Mouse (Mus musculus) hindbrain, postnatal 0 days (tissue): ENCODE results near the gene Hook2. TPM values are rescaled to one million over a fixed set of nuclear protein-coding genes. Genes with fewer than 3 reads are reported as not detected.
A peak's percentile ranks its signal among the peaks of the same experiment; 100 is the strongest.

Experiments used
- ATAC-seq: fragments of 200-750 bp; cut with Nextera tagmentation; 2 replicates; pipeline ENCODE4 v1.8.0; 2017; ENCODE audit warnings: mild to moderate bottlenecking, moderate TSS enrichment, moderate library complexity
- DNase-seq: peaks from one replicate; pipeline ENCODE4 v3.0.0-alpha.2; 2015; ENCODE audit warnings: low spot score
- H3K27ac ChIP-seq: fragments of 300-500 bp; sonication (generic); 2 replicates; pipeline ENCODE4 v1.5.1; 2014; ENCODE audit warnings: mild to moderate bottlenecking
- H3K27me3 ChIP-seq: fragments of 300-500 bp; sonication (generic); 2 replicates; pipeline ENCODE4 v1.6.1; 2014; ENCODE audit warnings: low read length, mixed read lengths; ENCODE audit not compliant: insufficient read depth
- H3K36me3 ChIP-seq: fragments of 300-500 bp; sonication (generic); 2 replicates; pipeline ENCODE4 v1.6.1; 2014; ENCODE audit warnings: low read length, mixed read lengths; ENCODE audit not compliant: insufficient read depth
- H3K4me1 ChIP-seq: fragments of 300-500 bp; sonication (generic); 2 replicates; pipeline ENCODE4 v1.6.1; 2014; ENCODE audit warnings: antibody characterized with exemption, low read length, mixed read lengths; ENCODE audit not compliant: insufficient read depth
- H3K4me2 ChIP-seq: fragments of 300-500 bp; sonication (generic); 2 replicates; pipeline ENCODE4 v1.6.1; 2014; ENCODE audit warnings: low read depth, mild to moderate bottlenecking, low read length, moderate library complexity, mixed read lengths
- H3K4me3 ChIP-seq: fragments of 300-500 bp; sonication (generic); 2 replicates; pipeline ENCODE4 v1.5.1; 2014; ENCODE audit warnings: low read length
- H3K9ac ChIP-seq: fragments of 300-500 bp; sonication (generic); replicated peaks from 2 replicates; pipeline ENCODE4 v1.6.1; 2014; ENCODE audit warnings: mild to moderate bottlenecking, low read length, moderate library complexity, mixed read lengths
- H3K9me3 ChIP-seq: fragments of 300-500 bp; sonication (generic); 2 replicates; pipeline ENCODE4 v1.6.1; 2016; ENCODE audit warnings: low read length, mixed read lengths
- CTCF ChIP-seq: IDR thresholded peaks from 2 replicates; pipeline ENCODE4 v1.5.1; 2016; ENCODE audit warnings: antibody characterized with exemption, control low read depth, low read depth
- WGBS: fragments of 180-500 bp; shearing (Covaris S2); extraction: QIAGEN DNeasy Blood & Tissue Kit; methylation state at CpG from one replicate; pipeline ENCODE4 v1.1.7; 2014; 5-methylcytosine and 5-hydroxymethylcytosine counted together
- polyA plus RNA-seq: library from polyadenylated mRNA; unstranded; fragments of >200 nt; fragmentation: Nextera tagmentation; extraction: Ambion mirVana; gene quantifications from 2 replicates; pipeline ENCODE4 v1.2.1, GENCODE M21; 2015
- total RNA-seq: library from RNA; depleted of rRNA; stranded (reverse); fragments of >200 nt; gene quantifications from 2 replicates; pipeline ENCODE4 v1.2.3, GENCODE M21; 2014

The Hook2 gene
- total and polyA plus RNA-seq, 2 experiments from 2014 or later = 18.9 to 29.7 TPM

DNA sequence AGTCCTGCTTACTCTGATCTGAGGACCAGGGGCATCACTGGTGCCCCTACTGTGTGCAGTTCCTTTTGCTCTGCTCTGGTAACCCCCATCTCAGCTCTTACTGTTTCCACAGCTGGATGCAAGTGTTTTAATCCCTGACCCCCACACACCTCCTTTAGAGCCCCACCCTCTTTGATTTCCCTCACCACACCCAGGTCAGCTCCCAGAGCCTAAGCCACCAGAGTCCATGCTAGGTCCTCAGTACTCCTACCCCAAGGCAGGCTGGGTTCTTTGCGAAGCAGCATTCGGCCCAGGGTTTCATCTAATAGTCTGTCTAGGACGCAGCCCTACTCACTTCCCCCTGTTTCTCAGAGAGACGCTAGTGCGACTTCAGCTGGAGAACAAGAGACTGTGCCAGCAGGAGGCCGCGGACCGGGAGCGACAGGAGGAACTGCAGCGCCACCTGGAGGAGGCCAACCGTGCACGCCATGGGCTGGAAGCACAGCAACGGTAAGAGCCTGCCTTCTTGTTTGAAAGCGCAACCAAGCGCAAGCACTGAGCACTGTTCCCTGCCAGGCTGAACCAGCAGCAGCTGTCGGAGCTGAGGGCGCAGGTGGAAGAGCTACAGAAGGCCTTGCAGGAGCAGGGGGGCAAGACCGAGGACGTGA lies 7.4 kb downstream of the Hook2 start:
- H3K27me3 ChIP-seq = no peaks in the 10 kb centered on the region
- peaks cover 3% of the 10 kb centered on the region; the same call in 1 of the 2 replicates for H3K36me3 ChIP-seq
- H3K9me3 ChIP-seq = no peaks in the 10 kb centered on the region
- H3K4me2 ChIP-seq = peak overlapping the region; percentile 37
- peak overlapping the region; percentile 38; the same call in 1 of the 2 replicates for H3K9ac ChIP-seq
- DNase-seq = peak; percentile 93
- H3K4me1 ChIP-seq = peaks cover 6% of the 10 kb centered on the region; the same call in 1 of the 2 replicates
- TF ChIP-seq CTCF = peak; percentile 95
- no peak overlapping the region for H3K4me3 ChIP-seq
- peak; percentile 86 for ATAC-seq
- H3K27ac ChIP-seq = 0 out of 2 replicates have a peak overlapping the region, but pooled peaks have one; percentile 11
- 4% methylated on average over 19 of the region's 19 CpGs for WGBS

DNA sequence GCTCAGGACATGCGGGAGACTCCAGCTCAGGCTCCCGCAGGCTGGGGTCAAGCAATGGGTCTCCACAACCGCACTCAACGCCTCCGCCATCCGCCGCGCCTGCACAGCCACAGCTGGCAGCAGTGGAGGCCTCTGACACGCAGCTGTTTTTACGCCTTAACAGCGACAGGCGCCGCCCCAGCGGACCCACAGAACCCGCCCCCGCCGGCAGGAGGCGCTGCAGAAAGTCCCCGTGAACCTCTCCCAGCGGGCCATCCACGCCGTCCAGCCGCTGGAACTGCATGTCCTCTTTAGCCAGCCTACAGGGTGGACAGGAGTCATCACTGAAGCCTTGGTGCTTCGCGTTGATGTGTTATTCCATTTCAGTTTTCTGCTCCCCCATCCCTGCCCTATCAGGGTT lies 17.3 kb downstream of the Hook2 start:
- ATAC-seq = no peak
- H3K9ac ChIP-seq = no peak overlapping the region

DNA sequence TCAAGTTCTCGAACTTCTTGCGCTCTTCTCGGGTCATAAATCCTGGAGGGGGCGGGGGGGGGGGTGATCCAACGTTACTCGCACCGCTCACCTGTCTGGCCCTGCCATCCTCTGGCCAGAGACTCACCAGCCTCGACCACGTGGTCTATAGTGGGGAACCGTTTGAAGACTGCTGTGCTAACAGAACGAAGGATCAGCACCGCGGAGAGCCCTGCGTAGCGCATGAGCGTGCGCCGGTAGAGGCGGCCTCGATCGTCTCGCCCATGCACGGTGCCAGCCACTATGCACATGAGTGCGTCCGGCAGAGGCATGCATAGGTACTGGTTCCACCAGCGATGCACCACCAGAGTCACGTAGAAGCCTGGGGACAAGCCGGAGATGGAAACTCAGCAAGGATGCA lies 20.8 kb downstream of the Hook2 start:
- Histone ChIP-seq H3K36me3 (no peaks in the 10 kb centered on the region), H3K27me3 (peaks cover 21% of the 10 kb centered on the region), H3K27ac (no peak overlapping the region), H3K4me1 (no peaks in the 10 kb centered on the region), H3K9ac (no peak overlapping the region), H3K4me3 (no peak overlapping the region), H3K4me2 (no peak overlapping the region), H3K9me3 (no peaks in the 10 kb centered on the region)
- DNase-seq (no peak), ATAC-seq (no peak)
- 16% methylated on average over 28 of the region's 28 CpGs for WGBS
- no peak for TF ChIP-seq CTCF

More for the DNA sequence above, 17.3 kb downstream of the Hook2 start:
- peak; percentile 48 for TF ChIP-seq CTCF
- H3K4me3 ChIP-seq = no peak overlapping the region
- peaks cover 16% of the 10 kb centered on the region for H3K27me3 ChIP-seq
- H3K27ac ChIP-seq = no peak overlapping the region
- peaks cover 3% of the 10 kb centered on the region; the same call in 1 of the 2 replicates for H3K36me3 ChIP-seq
- H3K9me3 ChIP-seq = no peaks in the 10 kb centered on the region
- no peaks in the 10 kb centered on the region for H3K4me1 ChIP-seq
- WGBS = 25% methylated on average over 25 of the region's 25 CpGs
- no peak overlapping the region for H3K4me2 ChIP-seq
- no peak for DNase-seq

DNA sequence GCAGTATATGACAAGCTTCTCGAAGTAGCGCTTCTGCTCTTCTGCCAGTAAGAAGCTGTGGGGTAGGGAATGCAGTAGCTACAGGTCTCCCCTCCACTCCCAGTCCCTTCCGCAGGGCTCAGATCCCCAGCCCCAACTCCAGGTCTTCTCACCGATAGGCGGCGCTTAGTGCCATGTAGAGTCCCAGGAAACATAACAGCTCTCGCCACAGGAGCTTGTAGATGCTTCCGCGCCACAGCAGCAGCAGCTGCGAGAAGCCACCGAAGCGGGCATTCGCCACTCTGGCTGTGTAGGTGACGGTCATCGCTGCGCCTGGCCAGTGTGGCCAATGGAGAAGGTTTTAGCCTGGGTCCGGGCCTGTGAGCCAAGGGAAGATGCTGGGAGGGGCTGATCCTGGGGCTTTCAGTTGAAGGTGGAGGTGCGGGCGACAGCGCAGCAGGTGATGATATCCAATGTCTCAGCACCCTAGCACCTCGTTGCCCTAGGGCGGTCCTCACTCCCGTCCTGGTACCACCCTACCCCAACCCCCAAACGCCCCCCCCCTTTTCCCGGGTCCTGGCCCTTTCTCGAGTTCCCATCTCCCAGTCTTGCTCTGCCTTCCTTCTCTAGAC lies 22.9 kb downstream of the Hook2 start:
- H3K9me3 ChIP-seq = no peaks in the 10 kb centered on the region
- 10% methylated on average over 26 of the region's 26 CpGs for WGBS
- TF ChIP-seq CTCF = peak; percentile 81

GRCm38 (mm10) chr8:85014431-85014830 lies 24.0 kb downstream of the Hook2 start, which contains the start of gene Best2:
TSS of gene Best2 (minus strand) at chr8:85014531.
- TF ChIP-seq CTCF = no peak
- 60% methylated on average over 2 of the region's 2 CpGs for WGBS
- ATAC-seq = no peak
- Histone ChIP-seq H3K9ac (no peak within 1 kb of the TSS), H3K4me1 (no peaks in the 10 kb centered on the region), H3K27ac (no peak within 1 kb of the TSS), H3K36me3 (peaks cover 20% of the 10 kb centered on the region), H3K27me3 (peaks cover 16% of the 10 kb centered on the region; the same call in 1 of the 2 replicates), H3K4me2 (peak within 1 kb of the TSS; percentile 56), H3K4me3 (peak within 1 kb of the TSS; percentile 28), H3K9me3 (no peaks in the 10 kb centered on the region)
- DNase-seq = no peak

More for the DNA sequence above, 22.9 kb downstream of the Hook2 start:
- peak overlapping the region; percentile 28 for H3K4me3 ChIP-seq
- DNase-seq (peak; percentile 89), ATAC-seq (peak; percentile 79)
- peaks cover 9% of the 10 kb centered on the region for H3K36me3 ChIP-seq
- H3K27ac ChIP-seq = no peak overlapping the region
- H3K9ac ChIP-seq = no peak overlapping the region
- H3K4me1 ChIP-seq = no peaks in the 10 kb centered on the region
- H3K27me3 ChIP-seq = peaks cover 16% of the 10 kb centered on the region; the same call in 1 of the 2 replicates
- peak overlapping the region; percentile 56 for H3K4me2 ChIP-seq

GRCm38 (mm10) chr8:85016724-85017123 lies 26.3 kb downstream of the Hook2 start:
- Histone ChIP-seq H3K9ac (no peak overlapping the region), H3K27ac (no peak overlapping the region), H3K36me3 (peaks cover 25% of the 10 kb centered on the region), H3K4me1 (no peaks in the 10 kb centered on the region), H3K4me2 (no peak overlapping the region), H3K9me3 (no peaks in the 10 kb centered on the region), H3K4me3 (no peak overlapping the region), H3K27me3 (peaks cover 7% of the 10 kb centered on the region; the same call in 1 of the 2 replicates)
- no peak for TF ChIP-seq CTCF
- ATAC-seq (no peak), DNase-seq (no peak)
- WGBS = 65% methylated on average over 10 of the region's 10 CpGs
